Mouse (Mus musculus): ENCODE results near the gene Luzp1.

The Luzp1 gene

DNA sequence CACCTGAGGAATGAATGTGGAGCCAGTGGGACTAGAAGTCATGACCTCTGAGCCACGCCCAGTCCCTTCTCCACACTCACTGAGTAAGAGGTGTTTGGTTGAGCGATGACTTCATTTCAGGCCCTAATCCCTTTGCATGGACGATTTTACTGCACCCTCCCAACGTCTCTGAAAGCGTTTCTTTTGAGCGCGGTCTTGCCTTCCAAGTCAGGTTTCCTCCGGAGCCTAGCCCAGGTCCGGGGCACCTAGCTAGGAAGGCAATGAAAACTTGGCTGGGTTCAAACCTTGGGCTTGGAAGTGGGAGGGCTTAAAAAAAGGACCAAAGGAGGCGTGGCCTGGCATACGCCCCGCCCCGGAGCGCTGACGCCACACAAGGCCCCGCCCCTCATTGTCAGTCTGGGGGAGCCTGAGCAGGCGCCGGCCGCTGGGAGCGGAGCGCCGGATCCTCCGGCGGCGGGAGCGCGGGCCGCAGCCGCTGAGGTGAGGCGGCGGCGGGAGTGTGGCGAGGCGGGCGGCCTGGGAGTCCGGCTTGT lies at the start of gene Luzp1:
Gene Luzp1 (plus strand): TSS at position 391 of the 533 bp plus-strand sequence.
- DNase-seq (ENCODE audit: low spot score in 2 of 2), result peak; percentile 82 to 83

DNA sequence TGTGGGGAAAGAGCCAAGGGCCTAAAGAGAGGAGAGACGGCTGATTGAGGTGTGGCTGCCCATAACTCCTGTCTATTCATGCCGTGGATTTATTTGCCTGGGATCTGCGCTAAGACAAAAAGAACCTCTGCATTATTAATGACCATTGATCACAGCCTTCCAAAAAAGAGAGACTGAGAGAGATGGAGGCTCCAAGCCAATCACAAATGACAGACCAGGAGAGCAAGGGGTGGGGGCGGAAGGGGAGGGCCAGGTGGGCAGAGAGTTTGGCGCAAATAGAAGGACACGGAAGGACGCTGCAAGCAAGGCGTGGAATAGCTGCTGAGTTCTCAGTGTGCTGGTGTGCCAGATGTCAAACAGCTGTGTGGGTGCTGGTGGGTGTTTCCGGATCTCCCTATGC lies 46.3 kb upstream of the Luzp1 start, which contains the start of gene Htr1d:
Gene Htr1d (plus strand): TSS at position 301 of the 400 bp plus-strand sequence.
- no peak for DNase-seq (ENCODE audit: low spot score in 2 of 2)

DNA sequence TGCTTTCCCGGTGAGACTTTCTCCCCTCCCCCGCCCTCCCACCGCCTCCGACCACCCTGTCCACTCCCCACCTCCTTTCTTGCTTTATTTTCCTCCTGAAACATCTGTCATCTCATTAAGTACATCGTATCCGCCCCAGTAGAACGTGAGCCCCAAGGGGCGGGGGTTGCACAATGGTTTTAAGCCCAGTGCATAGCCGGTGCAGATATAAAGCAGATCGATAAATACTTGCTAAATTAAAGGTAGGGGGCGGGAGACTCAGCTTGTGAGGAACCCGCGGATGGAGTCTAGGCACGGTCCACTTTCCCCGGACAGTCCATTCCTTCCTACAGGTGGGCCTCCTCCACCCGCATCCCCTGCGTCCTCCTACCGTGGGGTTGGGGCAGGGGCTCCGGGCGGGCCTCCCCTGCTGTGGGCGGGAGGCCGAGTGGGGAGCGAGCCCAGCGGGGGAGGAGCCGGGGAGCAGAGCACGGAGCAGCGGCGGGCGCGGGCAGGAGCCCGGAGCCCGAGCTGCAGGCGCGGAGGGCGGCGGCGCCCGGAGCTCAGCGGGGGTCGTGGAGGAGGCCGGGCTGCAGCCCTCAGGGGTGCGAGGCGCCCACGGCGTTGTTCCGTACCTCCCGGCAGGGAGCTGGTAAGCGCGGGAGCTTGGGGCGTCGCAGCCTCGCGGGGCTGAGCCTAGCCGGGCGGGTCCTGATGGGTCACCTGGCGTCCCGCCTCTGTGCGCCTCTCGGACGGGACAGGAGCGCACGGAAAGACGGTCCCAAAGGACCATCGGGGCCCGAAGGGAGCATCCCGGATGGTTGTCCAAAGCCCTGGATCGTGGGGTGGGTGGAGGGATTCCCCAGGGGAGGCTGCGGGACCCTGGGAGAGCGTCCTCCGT lies 45.2 kb upstream of the Luzp1 start:
- no peak for DNase-seq (ENCODE audit: low spot score in 2 of 2)

DNA sequence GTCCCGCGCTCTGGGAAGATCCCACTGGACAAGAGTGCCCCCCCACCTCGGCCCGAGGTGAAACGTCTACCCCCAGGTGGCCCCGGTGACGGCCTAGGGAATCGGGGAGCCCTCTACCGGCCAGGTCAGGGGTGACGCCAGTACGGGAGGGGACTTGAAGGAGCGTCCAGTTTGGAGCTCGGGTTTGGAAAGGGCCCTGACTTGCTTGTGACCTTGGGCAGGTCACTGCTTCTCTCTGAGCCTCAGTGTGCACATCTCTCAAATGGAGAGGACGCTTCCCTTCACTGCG lies 44.6 kb upstream of the Luzp1 start:
- no peak for DNase-seq (ENCODE audit: low spot score in 2 of 2)

DNA sequence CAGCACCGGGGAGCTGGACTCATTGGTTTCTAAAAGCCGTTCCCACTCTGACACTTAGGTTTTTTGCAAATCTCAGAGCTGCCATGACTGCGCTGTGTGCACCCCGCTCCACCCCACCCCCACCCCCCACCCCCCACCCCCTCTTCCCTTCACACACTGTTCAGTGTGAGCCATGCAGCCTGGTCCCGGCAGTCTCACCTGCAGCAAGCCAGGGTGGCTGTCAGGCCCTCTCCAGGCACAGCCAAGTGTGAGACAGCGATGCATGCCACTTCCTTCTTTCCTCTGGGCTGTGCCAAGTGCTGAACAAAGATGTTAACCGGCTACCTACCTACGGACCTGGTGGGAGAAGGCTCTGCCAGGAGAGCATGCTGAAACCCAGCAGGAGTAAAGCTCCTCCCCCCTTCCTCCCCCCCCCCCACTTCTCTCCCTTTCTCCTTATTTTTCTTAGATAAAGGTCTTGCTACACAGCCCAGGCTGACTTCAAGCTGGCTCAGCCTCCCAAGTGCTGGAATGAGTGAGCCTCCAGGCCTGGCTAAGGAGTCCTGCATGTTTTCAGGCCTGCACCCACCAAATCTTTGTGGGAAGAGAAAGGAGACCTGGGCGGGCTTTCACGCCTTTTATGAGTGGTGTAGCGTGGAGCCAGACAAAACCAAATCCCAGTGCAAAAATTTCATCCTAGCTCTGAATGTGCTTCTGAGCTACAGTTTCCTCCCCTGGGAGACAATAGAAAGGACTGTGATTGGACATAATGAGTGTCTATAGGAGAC lies 38.8 kb upstream of the Luzp1 start:
- DNase-seq (ENCODE audit: low spot score in 2 of 2), result no peak

DNA sequence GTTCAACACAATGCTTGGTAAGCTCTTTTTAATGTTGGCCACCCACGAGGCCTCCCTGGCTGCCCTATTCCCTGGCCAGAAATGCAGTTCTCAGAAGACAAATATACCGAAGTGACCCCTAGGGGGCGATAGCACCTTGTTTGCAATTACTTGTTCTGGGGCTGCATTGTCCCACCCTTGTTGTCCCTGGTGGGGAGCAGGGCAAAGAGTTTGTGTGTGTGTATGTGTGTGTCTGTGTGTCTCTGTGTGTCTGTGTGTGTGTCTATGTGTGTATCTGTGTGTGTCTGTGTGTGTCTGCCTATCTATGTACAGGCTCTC lies 38.2 kb upstream of the Luzp1 start:
- DNase-seq (ENCODE audit: low spot score in 2 of 2), result peak in 1 of 2 experiments; percentile 30

DNA sequence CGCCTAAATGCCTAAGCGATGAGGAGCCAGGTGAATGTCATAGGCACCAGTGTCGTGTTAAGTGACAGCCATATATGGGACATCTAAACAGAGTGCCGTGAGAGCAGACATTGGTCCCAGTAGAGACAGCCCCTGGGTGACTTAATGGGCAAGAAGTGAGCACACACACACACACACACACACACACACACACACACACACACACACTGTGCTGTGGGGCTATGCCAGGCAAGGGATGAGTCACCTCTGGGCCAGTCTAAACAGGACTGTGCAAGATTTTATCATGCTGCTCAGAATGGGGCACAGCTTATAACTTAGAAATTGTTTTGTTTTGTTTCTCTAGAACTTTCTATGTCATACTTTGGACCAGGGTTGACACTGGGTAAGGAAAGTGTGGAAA lies 35.5 kb upstream of the Luzp1 start:
- DNase-seq (ENCODE audit: low spot score in 2 of 2), result no peak

DNA sequence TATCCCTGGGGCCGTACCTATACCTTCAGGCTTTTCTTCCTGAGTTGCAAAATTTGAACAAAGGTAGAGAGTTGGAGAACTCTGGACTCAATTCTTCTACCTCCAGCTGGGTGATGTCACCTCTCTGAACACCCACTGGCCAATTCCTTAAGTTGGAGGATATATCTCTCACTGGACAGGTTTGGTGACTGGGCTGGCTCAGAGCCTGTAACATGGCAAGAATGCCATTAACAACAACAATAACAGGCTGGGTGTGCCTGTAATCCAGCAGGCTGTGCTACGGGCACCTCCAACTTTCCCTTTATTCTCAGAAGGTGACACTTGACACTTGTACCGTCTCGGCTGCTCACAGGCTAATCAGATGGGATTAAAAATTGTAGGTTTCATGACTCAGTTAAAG lies 30.5 kb upstream of the Luzp1 start:
- no peak for DNase-seq (ENCODE audit: low spot score in 2 of 2)

DNA sequence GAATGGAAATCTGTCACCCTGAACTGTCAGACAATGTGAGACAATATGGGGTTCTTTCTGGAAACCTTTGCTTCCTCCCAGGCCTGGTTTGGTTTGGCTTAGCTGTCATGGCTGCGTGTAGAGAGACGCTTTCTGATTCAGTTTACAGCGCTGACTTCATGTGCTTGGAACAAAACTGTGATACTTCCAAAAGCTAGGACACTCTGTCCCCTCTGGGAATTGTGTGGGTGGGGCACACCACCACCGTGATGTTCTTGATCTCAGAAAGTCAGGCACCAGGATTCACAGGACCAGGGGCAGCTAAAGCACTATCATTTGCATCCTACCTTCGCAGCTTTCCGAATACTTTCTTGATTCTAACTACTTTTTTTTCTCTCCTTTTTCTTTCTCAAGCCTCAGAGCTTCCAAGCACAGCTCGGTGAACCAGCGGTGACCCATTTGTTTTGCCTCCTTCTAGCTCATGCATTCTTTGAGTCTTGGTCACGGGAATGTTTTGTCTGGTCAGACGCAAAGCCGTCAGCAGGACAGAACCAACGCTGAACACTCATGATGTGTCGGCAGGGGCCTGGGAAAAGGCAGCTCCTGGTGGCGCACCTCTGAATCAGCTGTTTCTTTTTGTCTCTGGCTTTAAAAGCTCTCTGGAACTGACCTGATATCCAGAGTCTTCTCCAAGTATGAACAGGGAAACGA lies 28.1 kb upstream of the Luzp1 start:
- DNase-seq (ENCODE audit: low spot score in 2 of 2), result no peak

DNA sequence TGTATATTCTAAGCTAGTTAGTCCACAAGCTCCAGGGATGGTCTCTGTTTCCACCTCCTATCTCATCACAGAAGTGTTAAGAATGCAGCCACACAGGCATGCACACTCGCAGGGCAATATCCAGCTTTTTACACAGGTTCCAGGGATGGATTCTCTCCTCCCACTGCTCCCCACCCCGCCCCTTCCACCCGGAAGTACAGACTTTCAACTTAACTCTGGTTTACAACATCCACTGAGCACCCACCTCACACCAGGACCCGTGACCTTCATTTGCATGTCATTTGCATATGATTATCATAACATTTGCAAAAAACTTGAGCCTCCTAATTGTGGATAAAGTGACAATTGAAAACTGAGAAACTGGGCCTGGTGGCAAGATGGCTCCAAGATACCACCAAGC lies 25.0 kb upstream of the Luzp1 start:
- no peak for DNase-seq (ENCODE audit: low spot score in 2 of 2)

DNA sequence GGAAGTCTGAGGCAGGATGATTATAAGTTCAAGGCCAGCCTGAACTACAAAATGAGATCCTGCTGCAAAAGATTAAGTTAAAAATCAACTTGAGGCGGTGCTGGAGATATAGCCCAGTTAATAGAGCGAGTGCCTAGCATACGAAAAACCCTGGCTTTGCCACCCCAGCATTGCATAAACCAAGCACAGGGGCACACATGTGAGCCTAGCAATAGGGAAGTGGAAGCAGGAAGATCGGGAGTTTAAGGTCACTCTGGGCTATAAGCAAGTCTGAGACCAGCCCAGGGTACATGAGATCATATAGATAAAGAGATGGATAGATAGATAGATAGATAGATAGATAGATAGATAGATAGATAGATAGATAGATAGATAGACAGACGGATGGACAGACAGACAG lies 19.8 kb upstream of the Luzp1 start:
- no peak for DNase-seq (ENCODE audit: low spot score in 2 of 2)

DNA sequence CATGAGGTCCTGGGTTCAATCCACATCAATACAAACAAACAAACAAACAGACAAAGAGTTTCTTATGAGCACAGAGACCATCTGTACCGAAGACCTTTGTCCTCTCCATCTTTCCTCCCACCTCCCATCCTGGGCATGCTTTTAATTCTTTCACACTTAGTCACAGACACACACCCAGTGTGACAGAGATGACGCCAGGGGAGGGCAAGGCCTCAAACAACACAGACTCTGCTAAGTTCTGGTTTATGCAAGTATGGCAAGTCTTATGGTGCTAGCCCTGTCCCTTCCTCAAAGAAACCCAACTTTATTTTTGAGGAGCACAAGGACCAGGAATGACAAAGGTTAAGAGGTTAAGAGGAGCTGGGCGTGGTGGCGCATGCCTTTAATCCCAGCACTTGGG lies 19.3 kb upstream of the Luzp1 start:
- DNase-seq (ENCODE audit: low spot score in 2 of 2), result no peak

DNA sequence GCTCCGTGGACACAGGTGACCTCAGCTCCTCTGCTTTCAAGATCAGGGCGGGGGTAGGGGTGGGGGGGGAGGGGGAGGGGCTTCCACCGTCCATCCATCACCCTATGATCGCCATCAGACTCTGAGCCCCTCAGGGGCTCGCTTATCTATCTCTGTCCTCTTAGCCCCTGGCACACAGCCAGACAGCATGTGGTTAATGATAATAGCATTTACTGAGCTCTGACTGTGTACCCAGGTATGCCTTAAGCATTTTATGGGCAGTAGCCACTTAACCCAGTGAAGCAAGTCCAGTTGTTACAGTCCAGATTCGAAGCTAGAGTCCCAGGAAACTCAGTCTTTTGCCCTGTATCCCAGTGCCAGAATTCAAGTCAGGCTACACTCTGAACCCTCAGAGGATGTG lies 18.0 kb upstream of the Luzp1 start:
- DNase-seq (ENCODE audit: low spot score in 2 of 2), result no peak

DNA sequence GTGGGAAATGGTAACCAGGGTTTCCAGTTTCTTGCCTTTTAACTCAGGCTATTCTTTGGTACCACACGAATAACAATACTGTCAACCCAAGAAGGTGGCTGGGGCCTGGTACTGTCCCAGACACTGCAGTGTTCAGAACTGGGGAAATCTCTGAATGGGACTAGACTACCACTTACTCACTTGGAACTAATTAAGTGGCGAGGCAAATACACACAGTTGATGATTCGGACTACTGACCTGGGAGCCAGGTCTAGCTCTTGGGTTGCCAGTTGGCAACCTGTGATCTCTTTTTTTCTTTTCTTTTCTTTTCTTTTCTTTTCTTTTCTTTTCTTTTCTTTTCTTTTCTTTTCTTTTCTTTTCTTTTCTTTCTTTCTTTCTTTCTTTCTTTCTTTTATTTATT lies 17.3 kb upstream of the Luzp1 start:
- no peak for DNase-seq (ENCODE audit: low spot score in 2 of 2)

DNA sequence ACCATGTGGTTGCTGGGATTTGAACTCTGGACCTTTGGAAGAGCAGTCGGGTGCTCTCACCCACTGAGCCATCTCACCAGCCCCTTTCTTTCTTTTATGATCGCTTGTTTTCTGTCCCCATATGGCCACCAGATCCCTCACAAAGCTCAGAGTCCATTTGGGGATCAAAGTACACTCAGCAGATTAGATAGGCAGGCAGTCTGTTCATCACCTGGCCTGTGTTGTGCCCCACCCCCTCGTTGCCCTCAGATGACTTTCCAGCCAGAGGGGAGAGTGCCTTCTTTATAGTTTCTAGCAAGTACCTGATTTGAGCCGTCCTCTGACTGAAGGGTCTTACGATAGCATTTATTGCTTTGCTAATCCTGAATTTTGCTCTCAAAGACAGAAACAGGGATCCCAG lies 16.8 kb upstream of the Luzp1 start:
- no peak for DNase-seq (ENCODE audit: low spot score in 2 of 2)

DNA sequence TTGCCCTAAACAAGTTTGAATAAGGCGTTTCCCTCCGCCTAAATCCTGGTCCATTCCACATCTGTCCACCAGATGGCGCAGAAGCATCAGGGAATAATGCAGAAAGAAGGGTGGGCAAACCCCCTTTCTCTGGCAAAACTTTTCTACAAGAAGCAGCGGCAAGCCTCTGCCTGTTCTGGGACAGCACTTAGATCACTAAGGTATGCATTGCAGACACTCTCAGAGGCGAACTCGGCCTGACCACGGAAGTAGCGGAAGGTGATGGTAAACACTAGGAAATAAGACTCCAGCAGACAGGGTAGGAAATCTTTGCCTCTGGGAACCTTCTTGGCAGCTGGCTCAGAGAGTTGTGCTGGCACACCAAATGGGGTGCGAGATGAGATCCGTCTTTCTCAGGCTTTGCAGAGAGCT lies 14.7 kb upstream of the Luzp1 start:
- DNase-seq (ENCODE audit: low spot score in 2 of 2), result peak; percentile 14 to 42

DNA sequence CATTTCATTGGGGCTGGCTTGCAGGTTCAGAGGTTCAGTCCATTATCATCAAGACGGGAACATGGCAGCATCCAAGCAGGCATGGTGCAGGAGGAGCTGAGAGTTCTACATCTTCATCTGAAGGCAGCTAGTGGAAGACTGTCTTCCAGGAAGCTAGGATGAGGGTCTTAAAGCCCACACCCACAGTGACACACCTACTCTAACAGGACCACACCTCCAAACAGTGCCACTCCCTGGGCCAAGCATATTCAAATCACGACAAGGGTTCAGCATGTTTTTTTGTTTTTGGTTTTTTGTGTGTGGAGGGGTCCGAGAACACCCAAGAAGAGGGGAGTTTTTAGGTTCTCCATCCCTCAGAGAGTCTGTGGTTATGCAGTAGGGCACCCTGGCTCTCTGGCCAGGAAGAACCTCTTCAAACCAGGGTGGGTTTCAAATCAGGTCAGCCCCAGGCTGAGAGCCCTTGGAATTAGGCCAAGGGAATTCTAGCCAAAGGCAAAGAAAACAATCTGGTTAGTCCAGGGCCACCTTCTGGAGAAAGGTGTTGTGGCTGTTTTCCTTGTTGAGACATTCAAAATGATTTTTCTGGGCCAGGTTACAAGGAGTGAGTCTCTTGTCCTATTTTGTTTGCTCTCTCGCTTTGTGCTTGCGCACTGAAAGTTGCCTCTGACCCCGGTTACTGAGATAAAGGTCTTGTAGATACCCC lies 12.9 kb upstream of the Luzp1 start:
- no peak for DNase-seq (ENCODE audit: low spot score in 2 of 2)

DNA sequence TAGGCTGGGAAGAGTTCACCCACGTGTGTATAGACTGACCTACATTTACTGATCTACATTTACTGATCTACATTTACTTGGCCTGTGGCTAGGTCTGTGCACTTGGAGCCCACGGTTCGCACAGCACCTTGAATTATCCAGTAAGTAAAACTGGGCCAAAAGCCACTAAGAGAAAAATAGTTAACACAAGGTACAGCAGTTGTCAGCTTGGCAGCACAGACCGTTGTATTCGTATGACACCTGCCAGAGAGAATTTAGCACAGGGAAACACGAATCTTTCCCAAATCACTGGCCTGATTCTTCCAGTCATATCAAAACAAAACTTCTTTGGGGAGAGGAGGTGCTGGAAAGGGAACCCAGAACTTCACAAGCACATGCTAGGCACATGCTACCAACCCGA lies 11.3 kb upstream of the Luzp1 start:
- no peak for DNase-seq (ENCODE audit: low spot score in 2 of 2)

DNA sequence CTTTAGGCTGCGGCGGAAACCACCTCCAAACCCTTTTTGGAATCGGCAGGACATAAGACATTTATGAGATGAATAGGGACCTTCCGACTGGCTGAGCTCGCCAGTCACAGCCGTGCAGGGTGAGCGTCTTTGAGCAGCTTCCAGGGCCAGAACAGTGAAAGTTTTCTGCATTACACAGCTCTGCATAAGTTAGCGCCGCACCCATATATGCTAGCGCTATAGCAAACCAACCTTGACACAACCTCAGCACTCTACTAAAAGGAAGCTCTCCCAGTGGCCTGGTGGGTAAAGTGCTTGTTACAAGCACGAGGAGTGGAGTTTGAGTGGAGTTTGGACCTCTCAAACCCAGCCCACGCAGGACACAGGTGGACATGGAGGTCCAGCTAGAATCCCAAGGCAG lies 10.4 kb upstream of the Luzp1 start:
- no peak for DNase-seq (ENCODE audit: low spot score in 2 of 2)

DNA sequence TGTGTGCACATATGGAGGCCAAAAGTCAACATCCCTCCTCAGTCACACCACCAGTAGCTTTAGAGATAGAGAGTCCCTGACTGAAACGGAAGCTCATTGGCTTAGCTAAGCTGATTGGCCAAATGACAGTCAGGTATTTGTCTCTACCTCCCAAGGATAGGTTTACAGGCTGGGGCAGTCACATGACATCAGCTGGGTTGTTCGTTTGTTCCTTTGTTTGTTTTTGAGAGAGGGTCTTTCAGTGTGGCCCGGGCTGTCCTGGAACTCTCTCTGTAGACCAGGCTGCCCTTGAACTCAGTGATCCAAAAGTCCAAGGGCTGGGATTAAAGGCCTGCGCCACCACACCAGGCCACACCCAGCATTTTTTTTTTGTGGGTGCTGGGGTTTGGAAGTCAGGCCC lies 8.4 kb upstream of the Luzp1 start:
- no peak for DNase-seq (ENCODE audit: low spot score in 2 of 2)

DNA sequence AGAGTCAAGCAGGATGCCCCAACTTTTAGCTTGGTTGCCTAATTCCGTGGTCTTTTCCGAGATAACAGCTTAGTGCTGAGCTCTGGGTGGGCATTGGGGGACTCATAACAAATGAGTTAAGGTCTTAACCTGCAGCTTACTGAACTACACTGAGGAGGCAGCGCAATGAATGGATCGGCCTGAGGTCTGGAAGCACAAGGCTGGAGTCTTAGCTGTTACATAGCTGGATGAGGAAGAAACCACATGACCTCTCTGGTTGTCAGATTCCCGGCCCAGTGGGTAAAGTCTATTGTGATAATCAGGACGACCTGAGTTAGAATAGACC lies 7.8 kb upstream of the Luzp1 start:
- DNase-seq (ENCODE audit: low spot score in 2 of 2), result no peak
